Mouse (Mus musculus): ENCODE results near the gene Zfp750. TPM values are rescaled to one million over a fixed set of nuclear protein-coding genes. Genes with fewer than 3 reads are reported as not detected.

Zfp750 gene
- polyA plus RNA-seq, 1 experiment from 2014 or later, result 0.09 TPM

- Histone ChIP-seq H3K27ac (ENCODE audit: low read depth, low read length) (no peak overlapping the region), H3K9me3 (replicated peaks; ENCODE audit: control insufficient read depth, low read length) (no peaks in the 10 kb centered on the region), H3K36me3 (ENCODE audit: control insufficient read depth, insufficient read depth, low read length) (no peaks in the 10 kb centered on the region), H3K4me3 (ENCODE audit: low read depth, low read length) (no peak overlapping the region), H3K9ac (ENCODE audit: low read length) (no peak overlapping the region), H3K4me2 (ENCODE audit: low read length) (no peak overlapping the region), H3K27me3 (replicated peaks; ENCODE audit: control insufficient read depth, insufficient read depth, low read length) (no peaks in the 10 kb centered on the region), H3K4me1 (ENCODE audit: control insufficient read depth, insufficient read depth, low read length) (peaks cover 24% of the 10 kb centered on the region)
- WGBS, result 90% methylated on average over 7 of the region's 7 CpGs
- ATAC-seq (no peak), DNase-seq (ENCODE audit: low spot score) (no peak)
These were observed 33.8 kb upstream of the Zfp750 start for GRCm38 (mm10) chr11:121552846-121553457.

GRCm38 (mm10) chr11:121552167-121552566 is 33.0 kb upstream of the Zfp750 start:
- H3K4me1 ChIP-seq (ENCODE audit: control insufficient read depth, insufficient read depth, low read length), result peaks cover 24% of the 10 kb centered on the region
- no peak overlapping the region for H3K4me3 ChIP-seq (ENCODE audit: low read depth, low read length)
- no peaks in the 10 kb centered on the region for H3K9me3 ChIP-seq (replicated peaks; ENCODE audit: control insufficient read depth, low read length)
- no peaks in the 10 kb centered on the region for H3K27me3 ChIP-seq (replicated peaks; ENCODE audit: control insufficient read depth, insufficient read depth, low read length)
- no peak overlapping the region for H3K27ac ChIP-seq (ENCODE audit: low read depth, low read length)
- WGBS, result 75% methylated on average over 4 of the region's 4 CpGs
- no peaks in the 10 kb centered on the region for H3K36me3 ChIP-seq (ENCODE audit: control insufficient read depth, insufficient read depth, low read length)
- H3K9ac ChIP-seq (ENCODE audit: low read length), result no peak overlapping the region
- DNase-seq (ENCODE audit: low spot score) (peak; percentile 52), ATAC-seq (no peak)
- no peak overlapping the region for H3K4me2 ChIP-seq (ENCODE audit: low read length)

GRCm38 (mm10) chr11:121551206-121551799 is 32.2 kb upstream of the Zfp750 start:
- Histone ChIP-seq H3K36me3 (ENCODE audit: control insufficient read depth, insufficient read depth, low read length) (no peaks in the 10 kb centered on the region), H3K27me3 (replicated peaks; ENCODE audit: control insufficient read depth, insufficient read depth, low read length) (no peaks in the 10 kb centered on the region), H3K9ac (ENCODE audit: low read length) (no peak overlapping the region), H3K4me3 (ENCODE audit: low read depth, low read length) (no peak overlapping the region), H3K4me2 (ENCODE audit: low read length) (no peak overlapping the region), H3K27ac (ENCODE audit: low read depth, low read length) (no peak overlapping the region), H3K4me1 (ENCODE audit: control insufficient read depth, insufficient read depth, low read length) (peaks cover 24% of the 10 kb centered on the region), H3K9me3 (replicated peaks; ENCODE audit: control insufficient read depth, low read length) (no peaks in the 10 kb centered on the region)
- DNase-seq (ENCODE audit: low spot score), result no peak
- WGBS, result 83% methylated on average over 5 of the region's 5 CpGs
- ATAC-seq, result no peak

GRCm38 (mm10) chr11:121549843-121550647 is 30.9 kb upstream of the Zfp750 start:
- WGBS, result 42% methylated on average over 17 of the region's 17 CpGs
- DNase-seq (ENCODE audit: low spot score), result peak; percentile 64
- Histone ChIP-seq H3K27me3 (replicated peaks; ENCODE audit: control insufficient read depth, insufficient read depth, low read length) (no peaks in the 10 kb centered on the region), H3K27ac (ENCODE audit: low read depth, low read length) (peak overlapping the region; percentile 72; the same call in 1 of the 2 replicates), H3K9me3 (replicated peaks; ENCODE audit: control insufficient read depth, low read length) (no peaks in the 10 kb centered on the region), H3K9ac (ENCODE audit: low read length) (no peak overlapping the region), H3K4me2 (ENCODE audit: low read length) (no peak overlapping the region), H3K36me3 (ENCODE audit: control insufficient read depth, insufficient read depth, low read length) (no peaks in the 10 kb centered on the region), H3K4me3 (ENCODE audit: low read depth, low read length) (no peak overlapping the region), H3K4me1 (ENCODE audit: control insufficient read depth, insufficient read depth, low read length) (peaks cover 24% of the 10 kb centered on the region)
- peak; percentile 83 for ATAC-seq

GRCm38 (mm10) chr11:121548996-121549842 is 30.1 kb upstream of the Zfp750 start:
- Histone ChIP-seq H3K4me1 (ENCODE audit: control insufficient read depth, insufficient read depth, low read length) (peaks cover 24% of the 10 kb centered on the region), H3K9me3 (replicated peaks; ENCODE audit: control insufficient read depth, low read length) (no peaks in the 10 kb centered on the region), H3K9ac (ENCODE audit: low read length) (no peak overlapping the region), H3K4me2 (ENCODE audit: low read length) (no peak overlapping the region), H3K4me3 (ENCODE audit: low read depth, low read length) (no peak overlapping the region), H3K27ac (ENCODE audit: low read depth, low read length) (peak overlapping the region; percentile 72; the same call in 1 of the 2 replicates), H3K27me3 (replicated peaks; ENCODE audit: control insufficient read depth, insufficient read depth, low read length) (no peaks in the 10 kb centered on the region), H3K36me3 (ENCODE audit: control insufficient read depth, insufficient read depth, low read length) (no peaks in the 10 kb centered on the region)
- ATAC-seq (peak; percentile 64), DNase-seq (ENCODE audit: low spot score) (peak; percentile 69)
- WGBS, result 66% methylated on average over 12 of the region's 12 CpGs

GRCm38 (mm10) chr11:121547925-121548324 is 28.8 kb upstream of the Zfp750 start:
- no peak overlapping the region for H3K9ac ChIP-seq (ENCODE audit: low read length)
- ATAC-seq, result no peak
- H3K27ac ChIP-seq (ENCODE audit: low read depth, low read length), result no peak overlapping the region
- H3K9me3 ChIP-seq (replicated peaks; ENCODE audit: control insufficient read depth, low read length), result no peaks in the 10 kb centered on the region
- H3K4me1 ChIP-seq (ENCODE audit: control insufficient read depth, insufficient read depth, low read length), result peaks cover 24% of the 10 kb centered on the region
- 97% methylated on average over 4 of the region's 4 CpGs for WGBS
- H3K4me2 ChIP-seq (ENCODE audit: low read length), result no peak overlapping the region
- H3K27me3 ChIP-seq (replicated peaks; ENCODE audit: control insufficient read depth, insufficient read depth, low read length), result no peaks in the 10 kb centered on the region
- H3K36me3 ChIP-seq (ENCODE audit: control insufficient read depth, insufficient read depth, low read length), result no peaks in the 10 kb centered on the region
- no peak overlapping the region for H3K4me3 ChIP-seq (ENCODE audit: low read depth, low read length)
- DNase-seq (ENCODE audit: low spot score), result no peak

GRCm38 (mm10) chr11:121547234-121547633 is 28.1 kb upstream of the Zfp750 start:
- Histone ChIP-seq H3K27ac (ENCODE audit: low read depth, low read length) (no peak overlapping the region), H3K4me2 (ENCODE audit: low read length) (no peak overlapping the region), H3K4me1 (ENCODE audit: control insufficient read depth, insufficient read depth, low read length) (peaks cover 23% of the 10 kb centered on the region), H3K36me3 (ENCODE audit: control insufficient read depth, insufficient read depth, low read length) (no peaks in the 10 kb centered on the region), H3K9me3 (replicated peaks; ENCODE audit: control insufficient read depth, low read length) (no peaks in the 10 kb centered on the region), H3K27me3 (replicated peaks; ENCODE audit: control insufficient read depth, insufficient read depth, low read length) (no peaks in the 10 kb centered on the region), H3K4me3 (ENCODE audit: low read depth, low read length) (no peak overlapping the region), H3K9ac (ENCODE audit: low read length) (no peak overlapping the region)
- DNase-seq (ENCODE audit: low spot score) (no peak), ATAC-seq (no peak)
- 93% methylated on average over 5 of the region's 5 CpGs for WGBS

GRCm38 (mm10) chr11:121545398-121546034 is 26.4 kb upstream of the Zfp750 start:
- 88% methylated on average over 3 of the region's 3 CpGs for WGBS
- Histone ChIP-seq H3K27ac (ENCODE audit: low read depth, low read length) (no peak overlapping the region), H3K27me3 (replicated peaks; ENCODE audit: control insufficient read depth, insufficient read depth, low read length) (no peaks in the 10 kb centered on the region), H3K4me3 (ENCODE audit: low read depth, low read length) (no peak overlapping the region), H3K36me3 (ENCODE audit: control insufficient read depth, insufficient read depth, low read length) (no peaks in the 10 kb centered on the region), H3K9ac (ENCODE audit: low read length) (no peak overlapping the region), H3K4me2 (ENCODE audit: low read length) (no peak overlapping the region), H3K4me1 (ENCODE audit: control insufficient read depth, insufficient read depth, low read length) (peaks cover 16% of the 10 kb centered on the region), H3K9me3 (replicated peaks; ENCODE audit: control insufficient read depth, low read length) (no peaks in the 10 kb centered on the region)
- ATAC-seq (no peak), DNase-seq (ENCODE audit: low spot score) (no peak)
